In the genomic region with DNA sequence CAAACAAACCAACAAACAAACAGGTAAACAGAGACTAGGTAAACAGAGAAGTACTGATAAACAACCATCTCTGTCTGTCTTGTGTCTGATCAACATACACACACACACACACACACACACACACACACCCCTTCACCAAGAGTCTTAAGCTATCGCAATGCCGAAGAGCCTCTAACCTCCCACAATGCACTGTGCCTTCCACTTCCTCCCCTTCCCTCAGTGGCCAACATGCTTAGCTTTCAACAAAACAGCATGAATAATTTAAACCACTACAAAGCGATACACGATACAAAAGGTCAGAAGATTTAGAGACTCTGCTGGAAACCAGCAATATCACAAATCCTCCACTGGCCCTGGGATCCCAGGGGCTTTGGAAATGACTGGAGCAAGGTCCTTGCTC, we compare ENCODE assay signal across 26 mouse cellular contexts. TPM values are rescaled to one million over a fixed set of nuclear protein-coding genes. Genes with fewer than 3 reads are reported as not detected.
DNase-seq lines count a peak whose midpoint lies in the region; ATAC-seq and TF ChIP-seq lines count a peak whose summit lies in the region.
"Had no signal": no experiment of that assay in that cellular context is flagged by ENCODE, and none has a peak within 500 bp of the region (broad histone marks: within the 10 kb centered on the region; RNA-seq: fewer than 3 reads in every experiment).

No protein-coding gene starts in this region.

- peak overlapping the region; percentile 89 for H3K27ac ChIP-seq in gastrocnemius, adult 2 months
- H3K27ac ChIP-seq in forebrain, embryonic 16.5 days (ENCODE audit: low read length) = no peak overlapping the region
- H3K27ac ChIP-seq: forebrain, embryonic 10.5 days; hindbrain, embryonic 14.5 days; intestine, embryonic 15.5 days; layer of hippocampus, adult 2 months; limb, embryonic 12.5 days; liver, embryonic 12.5 days; neural tube, embryonic 15.5 days had no signal

- H3K36me3 ChIP-seq in forebrain, embryonic 16.5 days (ENCODE audit: control insufficient read depth, insufficient read depth) = no peaks in the 10 kb centered on the region
- H3K36me3 ChIP-seq: heart, embryonic 15.5 days; intestine, embryonic 15.5 days had no signal

- intact Hi-C loops in gastrocnemius, adult 2 months (cut with DNase I) = no loop called here
- intact Hi-C loops in gastrocnemius, postnatal 14 days (cut with DNase I; ENCODE audit: low total_unique reads) = no loop called here

- no peaks in the 10 kb centered on the region for H3K9me3 ChIP-seq in forebrain, embryonic 16.5 days (ENCODE audit: control insufficient read depth, low read length)
- H3K9me3 ChIP-seq: forebrain, embryonic 10.5 days; heart, embryonic 15.5 days; intestine, embryonic 15.5 days; limb, embryonic 12.5 days; neural tube, embryonic 15.5 days had no signal

- no peak overlapping the region for H3K4me3 ChIP-seq in gastrocnemius, adult 2 months
- H3K4me3 ChIP-seq in forebrain, embryonic 16.5 days (replicated peaks; ENCODE audit: low read length) = no peak overlapping the region
- H3K4me3 ChIP-seq: forebrain, embryonic 10.5 days; heart, embryonic 15.5 days; intestine, embryonic 15.5 days; layer of hippocampus, adult 2 months; limb, embryonic 12.5 days; liver, embryonic 12.5 days; neural tube, embryonic 15.5 days had no signal

- 57% methylated on average over 4 of the region's 4 CpGs for WGBS in forebrain, embryonic 16.5 days

- no peak for DNase-seq in gastrocnemius, adult 2 months
- DNase-seq in gastrocnemius, postnatal 14 days = no peak
- peak; percentile 18 for DNase-seq in thymus, postnatal 4 days
- DNase-seq in thymus, postnatal 10 days (ENCODE audit: low spot score in 2 of 2) = no peak
- no peak for DNase-seq in kidney, adult 8-10 months
- no peak for DNase-seq in lung, adult 18-20 months
- DNase-seq: adrenal gland, postnatal 25 days; cerebellum, adult 9-11 months; forebrain, postnatal 0 days; heart, postnatal 36 days; kidney, postnatal 25 days; layer of hippocampus, postnatal 36 days; lung, embryonic 14.5 days; right cerebral cortex, adult 18-20 months; right cerebral cortex, postnatal 4 days had no signal

- ATAC-seq in inflammation-experienced regulatory T-cells, adult 6 months = peak; percentile 90
- no peak for ATAC-seq in forebrain, embryonic 16.5 days
- ATAC-seq: forebrain, postnatal 0 days; intestine, embryonic 15.5 days; liver, embryonic 12.5 days; midbrain, embryonic 16.5 days had no signal

- TF ChIP-seq CTCF in gastrocnemius, adult 2 months (IDR thresholded peaks at IDR 0.05) = no peak

- H3K27me3 ChIP-seq in forebrain, embryonic 16.5 days (replicated peaks; ENCODE audit: control insufficient read depth, insufficient read depth, low read length) = no peaks in the 10 kb centered on the region
- H3K27me3 ChIP-seq: heart, embryonic 15.5 days; intestine, embryonic 15.5 days; limb, embryonic 12.5 days; liver, embryonic 12.5 days; neural tube, embryonic 15.5 days had no signal

- no peak overlapping the region for H3K9ac ChIP-seq in forebrain, embryonic 16.5 days (replicated peaks; ENCODE audit: low read depth, low read length)
- H3K9ac ChIP-seq: forebrain, postnatal 0 days; heart, embryonic 15.5 days; hindbrain, embryonic 14.5 days; intestine, embryonic 15.5 days; limb, embryonic 12.5 days; liver, embryonic 12.5 days; lung, embryonic 14.5 days; neural tube, embryonic 15.5 days had no signal

- peaks cover 10% of the 10 kb centered on the region for H3K4me1 ChIP-seq in forebrain, embryonic 16.5 days (replicated peaks; ENCODE audit: control insufficient read depth, insufficient read depth, low read length)
- H3K4me1 ChIP-seq: intestine, embryonic 15.5 days; liver, embryonic 12.5 days had no signal

- H3K4me2 ChIP-seq in forebrain, embryonic 16.5 days (ENCODE audit: low read length) = no peak overlapping the region
- H3K4me2 ChIP-seq: heart, embryonic 15.5 days; hindbrain, embryonic 14.5 days; intestine, embryonic 15.5 days; limb, embryonic 12.5 days; liver, embryonic 12.5 days; lung, embryonic 14.5 days; neural tube, embryonic 15.5 days had no signal

RNA-seq across cellular contexts. Expression of a gene that starts 14.8 kb away (rescaled TPM):
- 100 to 1,000 TPM; 256 to 358 TPM for total RNA-seq in gastrocnemius, adult 2 months (2021)
- 100 to 1,000 TPM; 221 to 265 TPM for total RNA-seq in gastrocnemius, postnatal 14 days (2021)
- 10 to 100 TPM in 2 of 3 experiments, 1 to 10 TPM in 1; 7.9 to 19.7 (median 16.6) TPM for polyA plus RNA-seq in inflammation-experienced regulatory T-cells, adult 6 months (2017; shearing (Covaris generic))
- 125 and 131 TPM in 2 replicates for polyA plus RNA-seq in forebrain, embryonic 16.5 days (2015; fragmentation: Nextera tagmentation; extraction: Ambion mirVana)
